Mouse (Mus musculus) testis, adult 2 months (tissue): Measurements from ENCODE around the gene Cds2.

Experiments used
- CTCF ChIP-seq: fragments of 200-500 bp; IDR thresholded peaks from 2 replicates; pipeline ENCODE4 v1.5.1; 2012; ENCODE audit warnings: low read depth, mild to moderate bottlenecking, inconsistent platforms, low read length, moderate library complexity; ENCODE audit not compliant: control insufficient read depth, insufficient read depth, insufficient replicate concordance
- POLR2A ChIP-seq: fragments of 200-500 bp; IDR thresholded peaks from 2 replicates; pipeline ENCODE4 v1.6.1; 2012; ENCODE audit warnings: low read depth, mild to moderate bottlenecking, inconsistent platforms, low read length, moderate library complexity; ENCODE audit not compliant: control insufficient read depth

DNA sequence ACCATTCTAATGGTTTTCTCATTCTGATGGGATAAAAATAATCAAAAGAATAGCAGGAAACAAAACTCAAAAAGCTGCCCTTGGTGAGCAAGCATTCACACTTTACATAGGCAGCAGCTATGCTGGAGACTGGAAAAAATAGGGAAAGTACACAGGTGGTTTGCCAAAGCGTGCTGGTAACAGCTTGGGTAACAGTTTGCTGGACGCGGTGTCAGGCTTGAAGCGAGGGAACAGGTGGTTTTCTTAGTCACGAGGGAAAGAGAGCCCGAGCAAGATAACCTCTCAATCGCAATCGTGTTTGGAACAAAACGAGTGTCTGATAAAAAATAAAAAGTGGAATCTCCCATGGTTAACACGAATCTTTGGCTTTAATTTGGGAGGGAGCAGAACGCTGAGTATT lies 80.9 kb downstream of the Cds2 start:
- TF ChIP-seq CTCF (no peak), POLR2A (no peak)
